Mouse (Mus musculus): Measurements from ENCODE around the gene Cnksr3. TPM values are rescaled to one million over a fixed set of nuclear protein-coding genes. Genes with fewer than 3 reads are reported as not detected.

Gene Cnksr3
- total and polyA plus RNA-seq, 3 experiments: not detected

- TF ChIP-seq POLR2AphosphoS2 (IDR thresholded peaks at IDR 0.05; ENCODE audit: low read length) (no peak), TBP (IDR thresholded peaks at IDR 0.05; ENCODE audit: low read depth, low read length) (no peak), RAD21 (IDR thresholded peaks at IDR 0.05; ENCODE audit: low read depth, low read length) (no peak), CHD2 (IDR thresholded peaks at IDR 0.05; ENCODE audit: low read length) (no peak), BHLHE40 (IDR thresholded peaks at IDR 0.05; ENCODE audit: borderline replicate concordance, low read depth, low read length) (no peak), TAL1 (IDR thresholded peaks at IDR 0.05; ENCODE audit: low read length) (no peak), UBTF (IDR thresholded peaks at IDR 0.05; ENCODE audit: borderline replicate concordance, insufficient read depth, low read depth, low read length) (no peak), ZKSCAN1 (IDR thresholded peaks at IDR 0.05; ENCODE audit: low read depth, low read length) (no peak), ETS1 (IDR thresholded peaks at IDR 0.05; ENCODE audit: low read depth, low read length) (no peak), POLR2A (IDR thresholded peaks at IDR 0.05; ENCODE audit: control insufficient read depth in 1 of 2, insufficient read depth in 1 of 2, low read depth in 1 of 2, low read length in 2 of 2, poor library complexity in 1 of 2) (no peak), E2F4 (IDR thresholded peaks at IDR 0.05; ENCODE audit: borderline replicate concordance, low read depth, low read length) (no peak)
- Histone ChIP-seq H3K4me1 (ENCODE audit: control insufficient read depth in 1 of 2, insufficient read depth in 2 of 2, low read length in 2 of 2) (no peaks in the 10 kb centered on the region), H3K27ac (ENCODE audit: control insufficient read depth, low read depth, low read length) (no peak overlapping the region), H3K79me2 (ENCODE audit: control insufficient read depth, insufficient read depth, low read length, poor library complexity) (no peaks in the 10 kb centered on the region), H3K9me3 (replicated peaks; ENCODE audit: insufficient read depth, low read length) (no peaks in the 10 kb centered on the region), H3K36me3 (ENCODE audit: control insufficient read depth in 1 of 2, insufficient read depth in 2 of 2, low read length in 2 of 2) (no peaks in the 10 kb centered on the region), H3K9ac (ENCODE audit: control insufficient read depth, low read depth, low read length, poor library complexity, severe bottlenecking) (no peak overlapping the region), H3K4me3 (ENCODE audit: control insufficient read depth in 1 of 2, insufficient read depth in 1 of 2, low read depth in 2 of 2, low read length in 2 of 2) (no peak overlapping the region), H3K27me3 (ENCODE audit: control insufficient read depth in 1 of 2, insufficient read depth in 2 of 2, low read length in 2 of 2) (no peaks in the 10 kb centered on the region)
- no peak for DNase-seq (ENCODE audit: low read depth, low spot score)
Measured at GRCm38 (mm10) chr10:7174480-7174879, 37.6 kb downstream of the Cnksr3 start.

GRCm38 (mm10) chr10:7173098-7173497 is 38.9 kb downstream of the Cnksr3 start:
- Histone ChIP-seq H3K9ac (ENCODE audit: control insufficient read depth, low read depth, low read length, poor library complexity, severe bottlenecking) (no peak overlapping the region), H3K9me3 (replicated peaks; ENCODE audit: insufficient read depth, low read length) (no peaks in the 10 kb centered on the region), H3K79me2 (ENCODE audit: control insufficient read depth, insufficient read depth, low read length, poor library complexity) (no peaks in the 10 kb centered on the region), H3K36me3 (ENCODE audit: control insufficient read depth in 1 of 2, insufficient read depth in 2 of 2, low read length in 2 of 2) (no peaks in the 10 kb centered on the region), H3K27ac (ENCODE audit: control insufficient read depth, low read depth, low read length) (no peak overlapping the region), H3K27me3 (ENCODE audit: control insufficient read depth in 1 of 2, insufficient read depth in 2 of 2, low read length in 2 of 2) (no peaks in the 10 kb centered on the region), H3K4me1 (ENCODE audit: control insufficient read depth in 1 of 2, insufficient read depth in 2 of 2, low read length in 2 of 2) (no peaks in the 10 kb centered on the region), H3K4me3 (ENCODE audit: control insufficient read depth in 1 of 2, insufficient read depth in 1 of 2, low read depth in 2 of 2, low read length in 2 of 2) (no peak overlapping the region)
- no peak for DNase-seq (ENCODE audit: low read depth, low spot score)
- TF ChIP-seq NELFE (IDR thresholded peaks at IDR 0.05; ENCODE audit: low read depth, low read length): no peak
- no peak for TF ChIP-seq KAT2A (conservative IDR thresholded peaks at IDR 0.05; ENCODE audit: low read depth, low read length)

GRCm38 (mm10) chr10:7170434-7170833 is 41.6 kb downstream of the Cnksr3 start:
- Histone ChIP-seq H3K27ac (ENCODE audit: control insufficient read depth, low read depth, low read length) (no peak overlapping the region), H3K4me1 (ENCODE audit: control insufficient read depth in 1 of 2, insufficient read depth in 2 of 2, low read length in 2 of 2) (no peaks in the 10 kb centered on the region), H3K36me3 (ENCODE audit: control insufficient read depth in 1 of 2, insufficient read depth in 2 of 2, low read length in 2 of 2) (no peaks in the 10 kb centered on the region), H3K4me3 (ENCODE audit: control insufficient read depth in 1 of 2, insufficient read depth in 1 of 2, low read depth in 2 of 2, low read length in 2 of 2) (no peak overlapping the region), H3K9me3 (replicated peaks; ENCODE audit: insufficient read depth, low read length) (no peaks in the 10 kb centered on the region), H3K27me3 (ENCODE audit: control insufficient read depth in 1 of 2, insufficient read depth in 2 of 2, low read length in 2 of 2) (no peaks in the 10 kb centered on the region), H3K9ac (ENCODE audit: control insufficient read depth, low read depth, low read length, poor library complexity, severe bottlenecking) (no peak overlapping the region), H3K79me2 (ENCODE audit: control insufficient read depth, insufficient read depth, low read length, poor library complexity) (no peaks in the 10 kb centered on the region)
- DNase-seq (ENCODE audit: low read depth, low spot score): no peak
- TF ChIP-seq GATA1 (IDR thresholded peaks at IDR 0.05; ENCODE audit: low read depth, low read length): no peak

All from MEL (cell line).